Mouse (Mus musculus): Measurements from ENCODE around the gene Poldip2. TPM values are rescaled to one million over a fixed set of nuclear protein-coding genes. Genes with fewer than 3 reads are reported as not detected.

Gene Poldip2
- polyA plus RNA-seq, 1 experiment, result 50.4 TPM

- H3K4me3 ChIP-seq (replicated peaks; ENCODE audit: extremely low read depth, low read depth, low read length), result no peak overlapping the region
- WGBS, result 87% methylated on average over 10 of the region's 10 CpGs
- DNase-seq, result no peak
- TF ChIP-seq CTCF (IDR thresholded peaks at IDR 0.05; ENCODE audit: insufficient read depth, low read length) (no peak), POLR2A (IDR thresholded peaks at IDR 0.05; ENCODE audit: borderline replicate concordance, extremely low read depth, low read depth, low read length) (no peak)
- no peaks in the 10 kb centered on the region for H3K4me1 ChIP-seq (ENCODE audit: control insufficient read depth, insufficient read depth, low read length)
Observed at GRCm38 (mm10) chr11:78471326-78472103, 40.5 kb upstream of the Poldip2 start.

GRCm38 (mm10) chr11:78475289-78475688 lies 36.7 kb upstream of the Poldip2 start:
- 59% methylated on average over 3 of the region's 3 CpGs for WGBS
- TF ChIP-seq CTCF (IDR thresholded peaks at IDR 0.05; ENCODE audit: insufficient read depth, low read length) (no peak), POLR2A (IDR thresholded peaks at IDR 0.05; ENCODE audit: borderline replicate concordance, extremely low read depth, low read depth, low read length) (no peak)
- DNase-seq, result no peak
- no peaks in the 10 kb centered on the region for H3K4me1 ChIP-seq (ENCODE audit: control insufficient read depth, insufficient read depth, low read length)
- no peak overlapping the region for H3K4me3 ChIP-seq (replicated peaks; ENCODE audit: extremely low read depth, low read depth, low read length)

GRCm38 (mm10) chr11:78483639-78484038 lies 28.4 kb upstream of the Poldip2 start:
- WGBS, result 50% methylated on average over 7 of the region's 7 CpGs
- no peak for DNase-seq
- Histone ChIP-seq H3K4me1 (ENCODE audit: control insufficient read depth, insufficient read depth, low read length) (no peaks in the 10 kb centered on the region), H3K4me3 (replicated peaks; ENCODE audit: extremely low read depth, low read depth, low read length) (no peak overlapping the region)
- no peak for TF ChIP-seq POLR2A (IDR thresholded peaks at IDR 0.05; ENCODE audit: borderline replicate concordance, extremely low read depth, low read depth, low read length)
- no peak for TF ChIP-seq CTCF (IDR thresholded peaks at IDR 0.05; ENCODE audit: insufficient read depth, low read length)

- Histone ChIP-seq H3K4me3 (replicated peaks; ENCODE audit: extremely low read depth, low read depth, low read length) (no peak overlapping the region), H3K4me1 (ENCODE audit: control insufficient read depth, insufficient read depth, low read length) (no peaks in the 10 kb centered on the region)
- DNase-seq, result peak; percentile 79
- 3% methylated on average over 8 of the region's 8 CpGs for WGBS
- no peak for TF ChIP-seq POLR2A (IDR thresholded peaks at IDR 0.05; ENCODE audit: borderline replicate concordance, extremely low read depth, low read depth, low read length)
- TF ChIP-seq CTCF (IDR thresholded peaks at IDR 0.05; ENCODE audit: insufficient read depth, low read length), result peak; percentile 85
Observed at GRCm38 (mm10) chr11:78488168-78488567, 23.8 kb upstream of the Poldip2 start.

- Histone ChIP-seq H3K4me1 (ENCODE audit: control insufficient read depth, insufficient read depth, low read length) (no peaks in the 10 kb centered on the region), H3K4me3 (replicated peaks; ENCODE audit: extremely low read depth, low read depth, low read length) (no peak overlapping the region)
- 11% methylated on average over 48 of the region's 48 CpGs for WGBS
- DNase-seq, result no peak
- TF ChIP-seq POLR2A (IDR thresholded peaks at IDR 0.05; ENCODE audit: borderline replicate concordance, extremely low read depth, low read depth, low read length) (no peak), CTCF (IDR thresholded peaks at IDR 0.05; ENCODE audit: insufficient read depth, low read length) (no peak)
Observed at GRCm38 (mm10) chr11:78490781-78491241, 21.2 kb upstream of the Poldip2 start.

DNA sequence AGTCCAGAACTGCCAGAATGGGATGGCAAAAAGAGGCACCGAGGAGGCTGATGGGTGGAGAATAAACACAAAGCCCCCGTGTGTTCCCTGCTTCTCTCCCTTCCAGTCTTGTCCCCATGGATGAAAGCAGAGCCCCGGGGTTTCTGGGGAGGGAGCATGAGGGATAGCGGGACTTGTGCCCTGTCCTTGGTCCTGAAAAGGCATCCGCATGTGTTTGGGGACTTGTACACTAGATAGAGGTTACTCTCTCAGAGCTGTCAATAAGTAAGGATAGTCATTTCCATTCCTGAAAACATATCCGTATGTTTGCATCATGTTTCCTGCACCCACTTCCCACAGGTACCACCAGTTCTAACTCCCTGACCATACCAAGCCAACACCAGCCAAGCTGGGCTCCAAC lies 16.1 kb upstream of the Poldip2 start:
- no peak for TF ChIP-seq CTCF (IDR thresholded peaks at IDR 0.05; ENCODE audit: insufficient read depth, low read length)
- TF ChIP-seq POLR2A (IDR thresholded peaks at IDR 0.05; ENCODE audit: borderline replicate concordance, extremely low read depth, low read depth, low read length), result no peak
- H3K4me3 ChIP-seq (replicated peaks; ENCODE audit: extremely low read depth, low read depth, low read length), result no peak overlapping the region
- WGBS, result 5% methylated on average over 6 of the region's 6 CpGs
- peaks cover 5% of the 10 kb centered on the region; the same call in 1 of the 2 replicates for H3K4me1 ChIP-seq (ENCODE audit: control insufficient read depth, insufficient read depth, low read length)
- no peak for DNase-seq

GRCm38 (mm10) chr11:78497071-78497541 lies 14.9 kb upstream of the Poldip2 start:
- peak overlapping the region; percentile 40 for H3K4me3 ChIP-seq (replicated peaks; ENCODE audit: extremely low read depth, low read depth, low read length)
- under 1% methylated on average over 44 of the region's 44 CpGs for WGBS
- TF ChIP-seq CTCF (IDR thresholded peaks at IDR 0.05; ENCODE audit: insufficient read depth, low read length), result no peak
- no peak for TF ChIP-seq POLR2A (IDR thresholded peaks at IDR 0.05; ENCODE audit: borderline replicate concordance, extremely low read depth, low read depth, low read length)
- no peak for DNase-seq
- H3K4me1 ChIP-seq (ENCODE audit: control insufficient read depth, insufficient read depth, low read length), result peaks cover 5% of the 10 kb centered on the region; the same call in 1 of the 2 replicates

DNA sequence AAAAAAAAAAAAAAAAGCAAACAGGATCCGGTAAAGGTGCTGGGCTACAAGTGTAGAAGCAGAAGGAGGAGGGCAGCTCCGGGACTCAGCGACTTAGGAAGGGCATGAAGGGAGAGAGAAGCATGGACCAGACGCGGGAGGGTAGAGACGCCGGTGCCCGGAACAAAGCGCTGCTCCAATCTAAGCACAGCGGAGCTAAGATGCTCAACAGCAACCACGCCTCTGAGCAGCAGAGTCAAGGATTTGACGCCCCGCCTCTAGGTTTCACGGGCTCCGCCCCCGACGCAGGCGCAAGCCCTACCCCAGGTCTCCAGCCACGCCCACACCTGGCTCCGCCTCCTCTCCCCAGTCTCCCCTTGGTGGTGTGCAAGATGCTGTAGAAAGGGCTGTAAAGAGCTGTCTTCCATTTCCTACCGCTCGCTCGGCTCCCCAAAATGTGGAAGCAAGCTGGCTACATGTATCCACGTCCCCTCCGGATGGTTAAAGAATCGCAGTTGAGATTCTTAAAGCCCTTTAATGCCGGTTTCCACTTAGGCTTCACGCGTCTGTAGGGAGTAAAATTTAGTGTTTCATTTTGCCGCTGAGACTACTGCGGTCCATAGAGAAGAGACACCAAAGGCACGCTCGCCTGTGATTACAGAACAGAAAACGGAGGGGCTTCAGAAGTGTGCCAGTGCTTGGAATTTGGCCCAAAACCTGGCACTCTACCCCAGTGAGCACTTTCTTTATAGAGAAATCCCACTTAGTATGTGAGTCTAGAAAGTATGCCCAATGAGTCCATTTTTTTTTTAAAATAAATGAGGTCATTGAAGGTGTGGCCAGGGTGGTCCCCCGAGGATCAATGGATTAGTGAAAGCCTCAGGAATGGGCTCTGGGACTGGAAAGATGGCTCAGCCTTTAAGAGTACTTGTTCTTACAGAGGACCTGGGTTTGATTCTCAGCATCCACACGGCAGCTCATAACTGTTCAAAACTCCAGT lies 14.2 kb upstream of the Poldip2 start, which contains the start of gene Sarm1:
TSS of gene Sarm1 (minus strand) at position 211 of the 979 bp plus-strand sequence.
- Histone ChIP-seq H3K4me3 (replicated peaks; ENCODE audit: extremely low read depth, low read depth, low read length) (peak within 1 kb of the TSS; percentile 40), H3K4me1 (ENCODE audit: control insufficient read depth, insufficient read depth, low read length) (peaks cover 5% of the 10 kb centered on the region; the same call in 1 of the 2 replicates)
- TF ChIP-seq POLR2A (IDR thresholded peaks at IDR 0.05; ENCODE audit: borderline replicate concordance, extremely low read depth, low read depth, low read length) (peak; percentile 59; the same call in 1 of the 2 replicates), CTCF (IDR thresholded peaks at IDR 0.05; ENCODE audit: insufficient read depth, low read length) (no peak)
- 3% methylated on average over 36 of the region's 36 CpGs for WGBS
- DNase-seq, result peak; percentile 89

- Histone ChIP-seq H3K4me1 (ENCODE audit: control insufficient read depth, insufficient read depth, low read length) (peaks cover 5% of the 10 kb centered on the region; the same call in 1 of the 2 replicates), H3K4me3 (replicated peaks; ENCODE audit: extremely low read depth, low read depth, low read length) (no peak within 1 kb of the TSS)
- WGBS, result 55% methylated on average over 7 of the region's 7 CpGs
- TF ChIP-seq CTCF (IDR thresholded peaks at IDR 0.05; ENCODE audit: insufficient read depth, low read length), result no peak
- TF ChIP-seq POLR2A (IDR thresholded peaks at IDR 0.05; ENCODE audit: borderline replicate concordance, extremely low read depth, low read depth, low read length), result 0 out of 2 replicates have a peak, but pooled peaks have one; percentile 9
- no peak for DNase-seq
Observed at GRCm38 (mm10) chr11:78499004-78499403, 13.0 kb upstream of the Poldip2 start, which contains the start of gene Vtn. Vtn (plus strand) TSS chr11:78499091.
